Mouse (Mus musculus): ENCODE data around the gene Acsl1.

DNA sequence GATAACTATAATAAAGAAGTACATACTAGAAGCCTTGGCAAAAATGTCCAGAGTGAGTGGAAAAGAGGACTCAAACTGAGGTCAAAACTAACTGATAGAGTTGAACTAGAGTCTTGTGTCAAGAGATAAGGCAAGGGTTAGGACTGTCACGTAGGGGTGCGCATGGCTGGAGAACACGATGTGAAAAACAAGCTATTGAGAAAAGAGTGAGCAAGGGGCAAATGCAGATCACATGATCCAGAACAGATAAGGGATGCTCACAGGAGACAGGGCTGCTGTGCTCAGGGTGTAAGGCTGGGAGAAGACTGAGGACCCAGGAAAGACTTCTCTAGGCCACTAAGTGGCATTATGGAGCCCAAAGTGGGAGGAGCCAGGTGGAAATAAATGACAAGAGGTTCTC, 38.3 kb upstream of the Acsl1 start:
- TF ChIP-seq POLR2A (IDR thresholded peaks at IDR 0.05; ENCODE audit: low read depth, low read length) (no peak), CTCF (IDR thresholded peaks at IDR 0.05; ENCODE audit: borderline replicate concordance, insufficient read depth, low read length) (no peak)
